Mouse (Mus musculus): ENCODE measurements around the gene Defb43. TPM values are rescaled to one million over a fixed set of nuclear protein-coding genes. Genes with fewer than 3 reads are reported as not detected.

The Defb43 gene
- not detected in 2 replicates for polyA plus RNA-seq (2012; rRNA removed)

DNA sequence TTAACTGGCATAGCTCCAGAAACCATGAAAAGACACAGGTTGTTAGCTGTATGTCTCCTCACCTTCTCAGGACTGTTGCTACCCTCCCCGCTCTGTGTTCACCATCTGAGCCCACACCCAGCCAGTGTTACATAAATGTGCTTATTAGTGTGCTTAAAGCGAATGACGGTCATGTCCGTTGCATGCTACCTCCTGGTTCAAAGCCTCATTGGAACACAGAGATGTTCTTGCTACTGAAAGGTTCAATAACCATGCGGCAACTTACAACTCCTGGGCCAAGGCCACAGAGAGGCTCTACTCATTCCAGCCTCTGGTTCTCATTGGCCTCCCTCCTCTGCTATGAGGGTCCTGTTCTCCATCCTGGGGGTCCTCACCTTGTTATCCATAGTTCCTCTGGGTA, at the start of gene Defb43:
TSS of gene Defb43 (plus strand) at position 301 of the 400 bp plus-strand sequence.

GRCm38 (mm10) chr14:62984410-62984809, 27.2 kb upstream of the Defb43 start, which contains the start of gene Defb48:
Gene Defb48 (minus strand): TSS chr14:62984510.

GRCm38 (mm10) chr14:62997777-62998176, 13.8 kb upstream of the Defb43 start, which contains the start of gene Defb47:
Gene Defb47 (plus strand): TSS chr14:62998077.

GRCm38 (mm10) chr14:63046691-63047090, 35.1 kb downstream of the Defb43 start, which contains the start of gene Defb42:
Gene Defb42 (plus strand): TSS chr14:63046991.

GRCm38 (mm10) chr14:63049910-63050370, 38.4 kb downstream of the Defb43 start, which contains the start of gene Defb30:
Gene Defb30 (minus strand): TSS chr14:63049960.

Other genes with a start within 250 kb of the Defb43 start
- 1.6 and 2.3 TPM in 2 replicates for gene Wdfy2, start 174.1 kb upstream of the Defb43 start, polyA plus RNA-seq (2012; rRNA removed)
- 2.8 TPM in 1 of 2 replicates, not detected in the other for gene Defb48, start 27.3 kb upstream of the Defb43 start, polyA plus RNA-seq (2012; rRNA removed)
- gene Defb47, start 13.7 kb upstream of the Defb43 start, polyA plus RNA-seq (2012; rRNA removed), result 1.8 TPM in 1 of 2 replicates, not detected in the other
- gene Defb42, start 35.2 kb downstream of the Defb43 start, polyA plus RNA-seq (2012; rRNA removed), result 1.6 TPM in 1 of 2 replicates, not detected in the other
- 0.14 TPM in 1 of 2 replicates, not detected in the other for gene Defb30, start 38.2 kb downstream of the Defb43 start, polyA plus RNA-seq (2012; rRNA removed)

All from stomach, adult 2 months (tissue).